Mouse (Mus musculus) megakaryocyte, embryonic 14.5 days (primary cell): ENCODE data around the gene Memo1.

Experiments
- FLI1 ChIP-seq: IDR thresholded peaks from 2 replicates; pipeline ENCODE4 v1.6.1; 2012; ENCODE audit warnings: low read length, inconsistent platforms, mixed read lengths
- GATA1 ChIP-seq: IDR thresholded peaks from 3 replicates; pipeline ENCODE4 v1.6.1; 2012; ENCODE audit warnings: mixed read lengths, low read length, inconsistent platforms, borderline replicate concordance

- no peak for TF ChIP-seq GATA1
- TF ChIP-seq FLI1 = no peak
Measured at GRCm38 (mm10) chr17:74245284-74245683, 50.0 kb downstream of the Memo1 start.
